Mouse (Mus musculus): ENCODE results near the gene Ogt. TPM values are rescaled to one million over a fixed set of nuclear protein-coding genes. Genes with fewer than 3 reads are reported as not detected.

Ogt gene
- total RNA-seq, 2 experiments from 2014 or later = 98.3 to 196 TPM

Other genes with a start within 250 kb of the Ogt start
- gene Zmym3, start 219.2 kb upstream of the Ogt start, total RNA-seq (2021) = 10 to 100 TPM; 54.9 to 91.8 TPM
- 100 to 1,000 TPM; 185 to 186 TPM for gene Nono, start 210.7 kb upstream of the Ogt start, total RNA-seq (2021)
- 10 to 100 TPM in 1 of 2 experiments, 1 to 10 TPM in 1; 8.9 to 43.1 TPM for gene Itgb1bp2, start 191.0 kb upstream of the Ogt start, total RNA-seq (2021)
- 10 to 100 TPM; 24.3 to 33.6 TPM for gene Taf1, start 107.3 kb upstream of the Ogt start, total RNA-seq (2021)
- under 1 TPM; 0.63 to 0.67 TPM for gene Cxcr3, start 94.2 kb downstream of the Ogt start, total RNA-seq (2021)
- not detected for gene Gm4779, start 154.4 kb downstream of the Ogt start, total RNA-seq (2021)
- not detected for gene 8030474K03Rik, start 154.6 kb downstream of the Ogt start, total RNA-seq (2021)
- gene Nhsl2, start 209.3 kb downstream of the Ogt start, total RNA-seq (2021) = 10 to 100 TPM in 1 of 2 experiments, 1 to 10 TPM in 1; 8.4 to 11.8 TPM

Measured in adrenal gland, postnatal 10 days (tissue).